Mouse (Mus musculus) heart, adult 2 months (tissue): ENCODE results near the gene Plcd1. TPM values are rescaled to one million over a fixed set of nuclear protein-coding genes. Genes with fewer than 3 reads are reported as not detected.

Source experiments
- DNase-seq, 2 experiments: peaks; one replicate each; pipeline ENCODE4 v3.0.0; 2021
- H3K27ac ChIP-seq: fragments of 200-600 bp; 2 replicates; pipeline ENCODE4 v1.8.1; 2022
- H3K27me3 ChIP-seq: fragments of 200-500 bp; 2 replicates; pipeline ENCODE4 v1.6.1; 2012; ENCODE audit warnings: mild to moderate bottlenecking, low read length, inconsistent platforms, mixed read lengths; ENCODE audit not compliant: control insufficient read depth, insufficient read depth
- H3K36me3 ChIP-seq: fragments of 200-500 bp; 2 replicates; pipeline ENCODE4 v1.6.1; 2012; ENCODE audit warnings: low read length, inconsistent platforms; ENCODE audit not compliant: control insufficient read depth, insufficient read depth
- H3K4me1 ChIP-seq: fragments of 200-500 bp; 2 replicates; pipeline ENCODE4 v1.6.1; 2011; ENCODE audit warnings: low read length; ENCODE audit not compliant: control insufficient read depth, insufficient read depth
- H3K4me3 ChIP-seq: fragments of 200-600 bp; 2 replicates; pipeline ENCODE4 v1.8.1; 2022
- H3K79me2 ChIP-seq: fragments of 200-500 bp; replicated peaks from 2 replicates; pipeline ENCODE4 v1.6.1; 2012; ENCODE audit warnings: mild to moderate bottlenecking, inconsistent platforms, low read length, moderate library complexity, mixed read lengths; ENCODE audit not compliant: control insufficient read depth, insufficient read depth
- H3K9ac ChIP-seq: fragments of 200-500 bp; 2 replicates; pipeline ENCODE4 v1.6.1; 2012; ENCODE audit warnings: low read depth, mild to moderate bottlenecking, control low read depth, inconsistent platforms, low read length, mixed read lengths
- CTCF ChIP-seq: fragments of 200-600 bp; IDR thresholded peaks from 2 replicates; pipeline ENCODE4 v1.8.1; 2022; ENCODE audit warnings: antibody characterized with exemption, mild to moderate bottlenecking, moderate library complexity
- EP300 ChIP-seq: fragments of 200-500 bp; IDR thresholded peaks from 2 replicates; pipeline ENCODE4 v1.6.1; 2011; ENCODE audit warnings: low read depth, low read length, control low read depth; ENCODE audit not compliant: insufficient read depth
- POLR2A ChIP-seq: fragments of 200-500 bp; IDR thresholded peaks from 2 replicates; pipeline ENCODE4 v1.6.1; 2011; ENCODE audit warnings: mild to moderate bottlenecking, low read depth, low read length, control low read depth; ENCODE audit not compliant: insufficient read depth
- WGBS: fragments of 180-500 bp; shearing (Covaris S2); methylation state at CpG from one replicate; pipeline ENCODE4 v1.1.7; 2018; 5-methylcytosine and 5-hydroxymethylcytosine counted together
- intact Hi-C: fragments of 180-260 bp; cut with DNase I; formaldehyde crosslinking; loops from one replicate; pipeline ENCODE4 v1.15.1; 2025
- polyA plus RNA-seq: library from polyadenylated mRNA; depleted of rRNA; stranded (reverse); fragments of >200 nt; gene quantifications from 2 replicates; pipeline ENCODE4 v1.2.3, GENCODE M21; 2012
- total RNA-seq, 2 experiments: library from RNA; stranded (reverse); gene quantifications; 2 replicates each; pipeline ENCODE4 v1.2.3; 2021

The Plcd1 gene
- total and polyA plus RNA-seq, 3 experiments: 14.5 to 32.2 (median 16.6) TPM

GRCm38 (mm10) chr9:119075685-119076084 lies 17.6 kb downstream of the Plcd1 start:
- no peak for DNase-seq
- Histone ChIP-seq H3K79me2 (no peaks in the 10 kb centered on the region), H3K27me3 (no peaks in the 10 kb centered on the region), H3K4me1 (peaks cover 3% of the 10 kb centered on the region), H3K27ac (no peak overlapping the region), H3K36me3 (no peaks in the 10 kb centered on the region), H3K9ac (no peak overlapping the region), H3K4me3 (no peak overlapping the region)
- intact Hi-C loops: no loop called here
- TF ChIP-seq CTCF (no peak), POLR2A (no peak), EP300 (no peak)
- 57% methylated on average over 16 of the region's 16 CpGs for WGBS

- H3K9ac ChIP-seq: no peak overlapping the region
- no peaks in the 10 kb centered on the region for H3K36me3 ChIP-seq
- no peaks in the 10 kb centered on the region for H3K27me3 ChIP-seq
- no peaks in the 10 kb centered on the region for H3K79me2 ChIP-seq
- no peak overlapping the region for H3K4me3 ChIP-seq
- no peak for DNase-seq
- 59% methylated on average over 15 of the region's 15 CpGs for WGBS
- TF ChIP-seq CTCF: no peak
- TF ChIP-seq EP300: no peak
- TF ChIP-seq POLR2A: no peak
- intact Hi-C loops: no loop called here
- no peak overlapping the region for H3K27ac ChIP-seq
- peaks cover 3% of the 10 kb centered on the region for H3K4me1 ChIP-seq
Observed at GRCm38 (mm10) chr9:119073184-119073895, 20.0 kb downstream of the Plcd1 start.

GRCm38 (mm10) chr9:119071786-119072185 lies 21.5 kb downstream of the Plcd1 start:
- Histone ChIP-seq H3K36me3 (no peaks in the 10 kb centered on the region), H3K27me3 (no peaks in the 10 kb centered on the region), H3K79me2 (no peaks in the 10 kb centered on the region), H3K4me3 (no peak overlapping the region), H3K4me1 (peaks cover 3% of the 10 kb centered on the region), H3K9ac (no peak overlapping the region), H3K27ac (no peak overlapping the region)
- 83% methylated on average over 9 of the region's 9 CpGs for WGBS
- TF ChIP-seq POLR2A: no peak
- no peak for TF ChIP-seq EP300
- no peak for TF ChIP-seq CTCF
- intact Hi-C loops: no loop called here
- DNase-seq: no peak

- Histone ChIP-seq H3K9ac (no peak overlapping the region), H3K4me1 (peaks cover 3% of the 10 kb centered on the region), H3K36me3 (no peaks in the 10 kb centered on the region), H3K79me2 (no peaks in the 10 kb centered on the region), H3K27me3 (no peaks in the 10 kb centered on the region), H3K4me3 (no peak overlapping the region), H3K27ac (no peak overlapping the region)
- 52% methylated on average over 13 of the region's 13 CpGs for WGBS
- TF ChIP-seq EP300: no peak
- TF ChIP-seq POLR2A: no peak
- TF ChIP-seq CTCF: no peak
- intact Hi-C loops: no loop called here
- no peak for DNase-seq
Observed at GRCm38 (mm10) chr9:119070173-119070825, 23.0 kb downstream of the Plcd1 start.

- WGBS: 80% methylated on average over 11 of the region's 11 CpGs
- DNase-seq: no peak
- H3K4me3 ChIP-seq: no peak overlapping the region
- H3K79me2 ChIP-seq: no peaks in the 10 kb centered on the region
- H3K36me3 ChIP-seq: no peaks in the 10 kb centered on the region
- H3K9ac ChIP-seq: no peak overlapping the region
- H3K27me3 ChIP-seq: no peaks in the 10 kb centered on the region
- H3K4me1 ChIP-seq: peaks cover 3% of the 10 kb centered on the region
- no peak overlapping the region for H3K27ac ChIP-seq
- TF ChIP-seq CTCF (no peak), EP300 (no peak), POLR2A (no peak)
- intact Hi-C loops: loop anchor here (10.0 kb wide), 1 partner anchor 483 kb away; no protein-coding TSS in a partner anchor
Observed at GRCm38 (mm10) chr9:119068266-119068665, 25.0 kb downstream of the Plcd1 start.

- Histone ChIP-seq H3K27ac (no peak overlapping the region), H3K9ac (no peak overlapping the region), H3K4me1 (0 out of 2 replicates have a peak, but pooled peaks cover 2% of the 10 kb centered on the region), H3K27me3 (no peaks in the 10 kb centered on the region), H3K36me3 (no peaks in the 10 kb centered on the region), H3K79me2 (no peaks in the 10 kb centered on the region), H3K4me3 (no peak overlapping the region)
- intact Hi-C loops: loop anchor here (1.0 to 10.0 kb wide), 3 partner anchors 37 to 483 kb away; no protein-coding TSS in a partner anchor
- 2% methylated on average over 6 of the region's 6 CpGs for WGBS
- no peak for TF ChIP-seq POLR2A
- TF ChIP-seq EP300: peak; percentile 86
- TF ChIP-seq CTCF: peak; percentile 99
- DNase-seq: peak; percentile 75 to 84
Observed at GRCm38 (mm10) chr9:119067601-119068000, 25.7 kb downstream of the Plcd1 start.
